Mouse (Mus musculus): ENCODE data around the gene Lin9. TPM values are rescaled to one million over a fixed set of nuclear protein-coding genes. Genes with fewer than 3 reads are reported as not detected.

Lin9 gene
- polyA plus RNA-seq, 1 experiment from 2014 or later, result 16.2 TPM

- H3K9ac ChIP-seq (replicated peaks; ENCODE audit: low read depth, low read length), result no peak overlapping the region
- H3K36me3 ChIP-seq (ENCODE audit: control insufficient read depth, insufficient read depth), result no peaks in the 10 kb centered on the region
- no peak overlapping the region for H3K27ac ChIP-seq (ENCODE audit: low read length)
- peaks cover 16% of the 10 kb centered on the region for H3K4me1 ChIP-seq (replicated peaks; ENCODE audit: control insufficient read depth, insufficient read depth, low read length)
- no peak for ATAC-seq
- H3K4me3 ChIP-seq (replicated peaks; ENCODE audit: low read length), result no peak overlapping the region
- no peaks in the 10 kb centered on the region for H3K27me3 ChIP-seq (replicated peaks; ENCODE audit: control insufficient read depth, insufficient read depth, low read length)
- H3K9me3 ChIP-seq (ENCODE audit: control insufficient read depth, low read length), result no peaks in the 10 kb centered on the region
- H3K4me2 ChIP-seq (ENCODE audit: low read length), result no peak overlapping the region
- WGBS, result 62% methylated on average over 1 of the region's 1 CpGs
These were observed 81.7 kb downstream of the Lin9 start for GRCm38 (mm10) chr1:180722608-180723007.

GRCm38 (mm10) chr1:180723701-180724238 is 82.8 kb downstream of the Lin9 start:
- Histone ChIP-seq H3K4me1 (replicated peaks; ENCODE audit: control insufficient read depth, insufficient read depth, low read length) (peaks cover 21% of the 10 kb centered on the region), H3K9ac (replicated peaks; ENCODE audit: low read depth, low read length) (no peak overlapping the region), H3K4me2 (ENCODE audit: low read length) (no peak overlapping the region), H3K4me3 (replicated peaks; ENCODE audit: low read length) (no peak overlapping the region), H3K27ac (ENCODE audit: low read length) (no peak overlapping the region), H3K27me3 (replicated peaks; ENCODE audit: control insufficient read depth, insufficient read depth, low read length) (no peaks in the 10 kb centered on the region), H3K9me3 (ENCODE audit: control insufficient read depth, low read length) (no peaks in the 10 kb centered on the region), H3K36me3 (ENCODE audit: control insufficient read depth, insufficient read depth) (no peaks in the 10 kb centered on the region)
- no peak for ATAC-seq
- 67% methylated on average over 1 of the region's 1 CpGs for WGBS

GRCm38 (mm10) chr1:180725704-180726179 is 84.8 kb downstream of the Lin9 start, which contains the start of gene Acbd3:
TSS of gene Acbd3 (plus strand) at chr1:180726043.
- ATAC-seq, result peak; percentile 95
- H3K27me3 ChIP-seq (replicated peaks; ENCODE audit: control insufficient read depth, insufficient read depth, low read length), result no peaks in the 10 kb centered on the region
- H3K4me1 ChIP-seq (replicated peaks; ENCODE audit: control insufficient read depth, insufficient read depth, low read length), result peaks cover 21% of the 10 kb centered on the region
- H3K27ac ChIP-seq (ENCODE audit: low read length), result peak within 1 kb of the TSS; percentile 74
- no peaks in the 10 kb centered on the region for H3K36me3 ChIP-seq (ENCODE audit: control insufficient read depth, insufficient read depth)
- under 1% methylated on average over 48 of the region's 52 CpGs for WGBS
- H3K4me3 ChIP-seq (replicated peaks; ENCODE audit: low read length), result peak within 1 kb of the TSS; percentile 82
- no peaks in the 10 kb centered on the region for H3K9me3 ChIP-seq (ENCODE audit: control insufficient read depth, low read length)
- peak within 1 kb of the TSS; percentile 72 for H3K9ac ChIP-seq (replicated peaks; ENCODE audit: low read depth, low read length)
- peak within 1 kb of the TSS; percentile 71 for H3K4me2 ChIP-seq (ENCODE audit: low read length)

GRCm38 (mm10) chr1:180726183-180726582 is 85.2 kb downstream of the Lin9 start:
- no peaks in the 10 kb centered on the region for H3K36me3 ChIP-seq (ENCODE audit: control insufficient read depth, insufficient read depth)
- no peaks in the 10 kb centered on the region for H3K9me3 ChIP-seq (ENCODE audit: control insufficient read depth, low read length)
- ATAC-seq, result no peak; the same call in 1 of the 2 replicates
- under 1% methylated on average over 40 of the region's 42 CpGs for WGBS
- H3K4me1 ChIP-seq (replicated peaks; ENCODE audit: control insufficient read depth, insufficient read depth, low read length), result peaks cover 21% of the 10 kb centered on the region
- H3K27ac ChIP-seq (ENCODE audit: low read length), result peak overlapping the region; percentile 74
- peak overlapping the region; percentile 72 for H3K9ac ChIP-seq (replicated peaks; ENCODE audit: low read depth, low read length)
- H3K4me2 ChIP-seq (ENCODE audit: low read length), result peak overlapping the region; percentile 68
- peak overlapping the region; percentile 82 for H3K4me3 ChIP-seq (replicated peaks; ENCODE audit: low read length)
- H3K27me3 ChIP-seq (replicated peaks; ENCODE audit: control insufficient read depth, insufficient read depth, low read length), result no peaks in the 10 kb centered on the region

- H3K9me3 ChIP-seq (ENCODE audit: control insufficient read depth, low read length), result no peaks in the 10 kb centered on the region
- H3K9ac ChIP-seq (replicated peaks; ENCODE audit: low read depth, low read length), result no peak overlapping the region
- peaks cover under 1% of the 10 kb centered on the region; the same call in 1 of the 2 replicates for H3K36me3 ChIP-seq (ENCODE audit: control insufficient read depth, insufficient read depth)
- peaks cover 21% of the 10 kb centered on the region for H3K4me1 ChIP-seq (replicated peaks; ENCODE audit: control insufficient read depth, insufficient read depth, low read length)
- H3K4me2 ChIP-seq (ENCODE audit: low read length), result no peak overlapping the region
- H3K27me3 ChIP-seq (replicated peaks; ENCODE audit: control insufficient read depth, insufficient read depth, low read length), result no peaks in the 10 kb centered on the region
- H3K4me3 ChIP-seq (replicated peaks; ENCODE audit: low read length), result no peak overlapping the region
- H3K27ac ChIP-seq (ENCODE audit: low read length), result no peak overlapping the region
- 97% methylated on average over 3 of the region's 3 CpGs for WGBS
- ATAC-seq, result no peak
These were observed 88.3 kb downstream of the Lin9 start for GRCm38 (mm10) chr1:180729231-180729630.

Other genes starting within 250 kb of the Lin9 start
- 3.9 and 4.3 TPM in 2 replicates for gene Stum, start 157.6 kb upstream of the Lin9 start, polyA plus RNA-seq (2015; fragmentation: Nextera tagmentation; extraction: Ambion mirVana)
- gene Parp1, start 72.2 kb upstream of the Lin9 start, polyA plus RNA-seq (2015; fragmentation: Nextera tagmentation; extraction: Ambion mirVana), result 138 and 156 TPM in 2 replicates
- 0.10 TPM in 1 of 2 replicates, not detected in the other for gene Mixl1, start 55.9 kb downstream of the Lin9 start, polyA plus RNA-seq (2015; fragmentation: Nextera tagmentation; extraction: Ambion mirVana)
- 23.5 and 25.0 TPM in 2 replicates for gene Acbd3, start 84.9 kb downstream of the Lin9 start, polyA plus RNA-seq (2015; fragmentation: Nextera tagmentation; extraction: Ambion mirVana)
- gene H3f3a, start 172.8 kb downstream of the Lin9 start, polyA plus RNA-seq (2015; fragmentation: Nextera tagmentation; extraction: Ambion mirVana), result 3,503 and 3,633 TPM in 2 replicates
- 36.6 and 41.9 TPM in 2 replicates for gene Sde2, start 210.0 kb downstream of the Lin9 start, polyA plus RNA-seq (2015; fragmentation: Nextera tagmentation; extraction: Ambion mirVana)